8 mouse cellular contexts compared by ENCODE assay signal in the genomic region with DNA sequence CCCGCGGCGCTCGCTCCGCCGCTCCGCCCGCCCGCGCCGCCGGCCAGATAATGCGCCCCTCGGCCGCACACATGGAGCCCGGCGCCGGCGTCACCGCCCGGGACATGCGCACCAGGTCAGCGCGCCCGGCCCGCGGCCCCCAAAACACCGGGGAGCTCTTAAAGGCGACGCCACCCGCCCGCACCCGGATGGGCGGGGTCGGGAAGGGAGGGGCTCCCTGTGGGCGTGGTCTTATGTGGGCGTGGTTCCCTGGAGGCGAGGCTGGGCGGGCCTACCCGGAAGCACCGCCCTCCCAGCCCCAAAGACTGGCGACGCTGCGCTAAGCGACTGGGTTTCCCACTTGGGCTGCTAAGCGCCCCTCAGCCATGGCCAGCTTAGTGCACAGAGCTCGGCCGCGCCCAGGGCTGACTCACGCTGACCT. TPM values are rescaled to one million over a fixed set of nuclear protein-coding genes. Genes with fewer than 3 reads are reported as not detected.
DNase-seq lines count a peak whose midpoint lies in the region; ATAC-seq lines count a peak whose summit lies in the region.

No protein-coding gene starts in this region.

- peak; percentile 62 for DNase-seq in MEL-GATA-1-ER (ENCODE audit: extremely low read depth, low read depth)
- DNase-seq in cerebellum, adult 8-10 months, result peak; percentile 96
- peak; percentile 97 for DNase-seq in hindbrain, embryonic 11.5 days (ENCODE audit: low spot score)
- peak; percentile 95 to 96 for DNase-seq in layer of hippocampus, postnatal 10 days (ENCODE audit: low spot score in 2 of 2)
- peak; percentile 96 for DNase-seq in lung, postnatal 10 days
- peak; percentile 99 for DNase-seq in ovary, postnatal 36 days (ENCODE audit: low spot score)
- DNase-seq in thymus, postnatal 25 days, result peak; percentile 98

- H3K9ac ChIP-seq in hindbrain, embryonic 11.5 days (ENCODE audit: low read depth, low read length), result peak overlapping the region; percentile 88

- peak overlapping the region; percentile 83 for H3K27ac ChIP-seq in hindbrain, embryonic 11.5 days (ENCODE audit: low read depth, low read length)

- no peaks in the 10 kb centered on the region for H3K27me3 ChIP-seq in hindbrain, embryonic 11.5 days (ENCODE audit: control insufficient read depth, insufficient read depth, low read length)

- under 1% methylated on average over 34 of the region's 50 CpGs for WGBS in hindbrain, embryonic 11.5 days

- no peaks in the 10 kb centered on the region for H3K9me3 ChIP-seq in hindbrain, embryonic 11.5 days (ENCODE audit: control insufficient read depth, low read length)

- H3K4me1 ChIP-seq in hindbrain, embryonic 11.5 days (replicated peaks; ENCODE audit: control insufficient read depth, insufficient read depth, low read length), result peaks cover 16% of the 10 kb centered on the region

- H3K36me3 ChIP-seq in hindbrain, embryonic 11.5 days (ENCODE audit: control insufficient read depth, insufficient read depth, low read length), result no peaks in the 10 kb centered on the region

- peak overlapping the region; percentile 96 for H3K4me3 ChIP-seq in hindbrain, embryonic 11.5 days (ENCODE audit: low read depth, low read length)

- H3K4me2 ChIP-seq in hindbrain, embryonic 11.5 days (replicated peaks; ENCODE audit: low read depth, low read length), result peak overlapping the region; percentile 60

- ATAC-seq in frontal cortex, adult (ENCODE audit: low TSS enrichment), result peak; percentile 85
- ATAC-seq in hindbrain, embryonic 11.5 days (ENCODE audit: low FRiP score), result peak; percentile 95

RNA-seq across cellular contexts. Expression of a gene that starts 22.0 kb away (rescaled TPM):
- 48.8 and 62.0 TPM in 2 replicates for polyA plus RNA-seq in hindbrain, embryonic 11.5 days (2014; fragmentation: Nextera tagmentation; extraction: Ambion mirVana)
- total RNA-seq in layer of hippocampus, postnatal 10 days (2021), result 10 to 100 TPM; 40.9 to 43.3 TPM

Comparison
In these comparisons a context has a peak if more than half of its experiments do, and no peak if none do; other contexts are left out.
1. Peak in every context shown above with its lines: DNase-seq, ATAC-seq, H3K4me3 ChIP-seq and H3K27ac ChIP-seq.